ENCODE assay signal across 12 mouse cellular contexts in genomic region chr7:132572738-132573137, GRCm38 (mm10). TPM values are rescaled to one million over a fixed set of nuclear protein-coding genes. Genes with fewer than 3 reads are reported as not detected.
A peak's percentile ranks its signal among the peaks of the same experiment; 100 is the strongest.
DNase-seq lines count a peak whose midpoint lies in the region; ATAC-seq lines count a peak whose summit lies in the region.
"Had no signal": no experiment of that assay in that cellular context is flagged by ENCODE, and none has a peak within 500 bp of the region (broad histone marks: within the 10 kb centered on the region; RNA-seq: fewer than 3 reads in every experiment).

No protein-coding gene starts in this region.

- H3K27me3 ChIP-seq in heart, embryonic 15.5 days, result no peaks in the 10 kb centered on the region
- H3K27me3 ChIP-seq in forebrain, embryonic 13.5 days, result 0 out of 2 replicates have a peak, but pooled peaks cover 6% of the 10 kb centered on the region
- no peaks in the 10 kb centered on the region for H3K27me3 ChIP-seq in limb, embryonic 13.5 days

- no peak for ATAC-seq in heart, embryonic 15.5 days (replicated peaks; ENCODE audit: insufficient number of reproducible peaks, insufficient read depth, low FRiP score, low read depth)
- no peak for ATAC-seq in forebrain, embryonic 13.5 days
- no peak for ATAC-seq in limb, embryonic 13.5 days (ENCODE audit: low FRiP score, low read depth)

- H3K4me3 ChIP-seq in heart, embryonic 15.5 days, result no peak overlapping the region
- H3K4me3 ChIP-seq in forebrain, embryonic 13.5 days, result no peak overlapping the region
- H3K4me3 ChIP-seq in limb, embryonic 13.5 days, result no peak overlapping the region
- H3K4me3 ChIP-seq: myocyte had no signal

- 61% methylated on average over 3 of the region's 3 CpGs for WGBS in heart, embryonic 15.5 days
- 60% methylated on average over 3 of the region's 3 CpGs for WGBS in forebrain, embryonic 13.5 days
- WGBS in limb, embryonic 13.5 days, result 81% methylated on average over 3 of the region's 3 CpGs

- peaks cover 6% of the 10 kb centered on the region; the same call in 1 of the 2 replicates for H3K36me3 ChIP-seq in heart, embryonic 15.5 days
- H3K36me3 ChIP-seq in forebrain, embryonic 13.5 days (ENCODE audit: poor library complexity, severe bottlenecking), result peaks cover 13% of the 10 kb centered on the region
- peaks cover 23% of the 10 kb centered on the region for H3K36me3 ChIP-seq in limb, embryonic 13.5 days

- no peak for DNase-seq in heart, adult 8-10 months (ENCODE audit: low spot score)
- peak; percentile 32 for DNase-seq in Muller cell, postnatal 12 days (ENCODE audit: inconsistent ontology term)
- DNase-seq in urinary bladder, adult 18-20 months (ENCODE audit: low spot score in 2 of 2), result no peak
- DNase-seq in thymus, postnatal 36 days, result no peak
- no peak for DNase-seq in frontal cortex, adult 2 months (ENCODE audit: extremely low spot score in 1 of 2, low spot score in 1 of 2)
- DNase-seq: cerebellum, postnatal 36 days had no signal

- peak overlapping the region; percentile 10; the same call in 1 of the 2 replicates for H3K27ac ChIP-seq in heart, embryonic 15.5 days
- peak overlapping the region; percentile 55; the same call in 1 of the 2 replicates for H3K27ac ChIP-seq in forebrain, embryonic 13.5 days
- H3K27ac ChIP-seq in limb, embryonic 13.5 days, result peak overlapping the region; percentile 64; the same call in 1 of the 2 replicates

- peaks cover 58% of the 10 kb centered on the region for H3K4me1 ChIP-seq in heart, embryonic 15.5 days (replicated peaks)
- H3K4me1 ChIP-seq in forebrain, embryonic 13.5 days, result peaks cover 41% of the 10 kb centered on the region
- peaks cover 58% of the 10 kb centered on the region for H3K4me1 ChIP-seq in limb, embryonic 13.5 days

- no peak overlapping the region for H3K4me2 ChIP-seq in heart, embryonic 15.5 days
- peak overlapping the region; percentile 27 for H3K4me2 ChIP-seq in forebrain, embryonic 13.5 days
- H3K4me2 ChIP-seq in limb, embryonic 13.5 days (replicated peaks), result peak overlapping the region; percentile 70

- H3K9me3 ChIP-seq in heart, embryonic 15.5 days (replicated peaks), result no peaks in the 10 kb centered on the region
- H3K9me3 ChIP-seq in forebrain, embryonic 13.5 days (replicated peaks), result no peaks in the 10 kb centered on the region
- H3K9me3 ChIP-seq in limb, embryonic 13.5 days, result no peaks in the 10 kb centered on the region

- no peak overlapping the region for H3K9ac ChIP-seq in heart, embryonic 15.5 days
- H3K9ac ChIP-seq in forebrain, embryonic 13.5 days, result no peak overlapping the region
- H3K9ac ChIP-seq in limb, embryonic 13.5 days, result no peak overlapping the region

RNA-seq across cellular contexts. Expression of gene Oat, which starts 3.5 kb away (rescaled TPM):
- 186 and 207 TPM in 2 replicates for polyA plus RNA-seq in heart, embryonic 15.5 days (2015; fragmentation: Nextera tagmentation; extraction: Ambion mirVana)
- 100 to 1,000 TPM; 179 to 196 (median 187) TPM for total RNA-seq in heart, adult 8-10 months (2022)
- 115 and 123 TPM in 2 replicates for polyA plus RNA-seq in forebrain, embryonic 13.5 days (2015; fragmentation: Nextera tagmentation; extraction: Ambion mirVana)
- 214 TPM in 2 replicates for polyA plus RNA-seq in limb, embryonic 13.5 days (2015; fragmentation: Nextera tagmentation; extraction: Ambion mirVana)
- polyA plus RNA-seq in frontal cortex, adult 2 months (2012; rRNA removed), result 82.3 and 97.4 TPM in 2 replicates

RNA-seq across cellular contexts. Expression of gene Nkx1-2, which starts 26.7 kb away (rescaled TPM):
- polyA plus RNA-seq in heart, embryonic 15.5 days (2015; fragmentation: Nextera tagmentation; extraction: Ambion mirVana), result not detected in 2 replicates
- total RNA-seq in heart, adult 8-10 months (2022), result not detected
- polyA plus RNA-seq in forebrain, embryonic 13.5 days (2015; fragmentation: Nextera tagmentation; extraction: Ambion mirVana), result 0.08 TPM in 1 of 2 replicates, not detected in the other
- 0.08 and 0.10 TPM in 2 replicates for polyA plus RNA-seq in limb, embryonic 13.5 days (2015; fragmentation: Nextera tagmentation; extraction: Ambion mirVana)
- 0.10 and 0.13 TPM in 2 replicates for polyA plus RNA-seq in frontal cortex, adult 2 months (2012; rRNA removed)
- total RNA-seq: adrenal gland, adult 18-20 months had no signal
- polyA plus RNA-seq: kidney, embryonic 14.5 days; myocyte had no signal

RNA-seq across cellular contexts. Expression of gene Lhpp, which starts 37.7 kb away (rescaled TPM):
- 21.3 and 22.6 TPM in 2 replicates for polyA plus RNA-seq in heart, embryonic 15.5 days (2015; fragmentation: Nextera tagmentation; extraction: Ambion mirVana)
- total RNA-seq in heart, adult 8-10 months (2022), result 10 to 100 TPM; 14.4 to 18.0 (median 16.6) TPM
- polyA plus RNA-seq in forebrain, embryonic 13.5 days (2015; fragmentation: Nextera tagmentation; extraction: Ambion mirVana), result 14.5 and 16.8 TPM in 2 replicates
- 21.7 and 22.6 TPM in 2 replicates for polyA plus RNA-seq in limb, embryonic 13.5 days (2015; fragmentation: Nextera tagmentation; extraction: Ambion mirVana)
- polyA plus RNA-seq in frontal cortex, adult 2 months (2012; rRNA removed), result 29.0 and 29.2 TPM in 2 replicates

Comparison
In these comparisons a context has a peak if more than half of its experiments do, and no peak if none do; other contexts are left out.
1. H3K27ac ChIP-seq: peak in every context shown above with its lines; median percentile 64 in limb, embryonic 13.5 days; 55 in forebrain, embryonic 13.5 days; 10 in heart, embryonic 15.5 days.